Mouse (Mus musculus) monocyte, adult 5-6 weeks (primary cell): Measurements from ENCODE around the gene Gpr107. TPM values are rescaled to one million over a fixed set of nuclear protein-coding genes. Genes with fewer than 3 reads are reported as not detected.

Experiments
- ATAC-seq: fragments of 153-309, 156-312 bp; replicated peaks from 2 replicates; pipeline ENCODE4 v1.8.0; 2017; ENCODE audit warnings: mild to moderate bottlenecking; ENCODE audit not compliant: low TSS enrichment, insufficient number of reproducible peaks, severe bottlenecking, poor library complexity, low FRiP score
- total RNA-seq: library from RNA; stranded (forward); fragments of 200-1000, 200-491, 200-594 nt; gene quantifications from 3 replicates; pipeline ENCODE4 v1.2.3, GENCODE M21; 2017

Gpr107 gene
- total RNA-seq, 1 experiment from 2014 or later = 35.7 TPM

DNA sequence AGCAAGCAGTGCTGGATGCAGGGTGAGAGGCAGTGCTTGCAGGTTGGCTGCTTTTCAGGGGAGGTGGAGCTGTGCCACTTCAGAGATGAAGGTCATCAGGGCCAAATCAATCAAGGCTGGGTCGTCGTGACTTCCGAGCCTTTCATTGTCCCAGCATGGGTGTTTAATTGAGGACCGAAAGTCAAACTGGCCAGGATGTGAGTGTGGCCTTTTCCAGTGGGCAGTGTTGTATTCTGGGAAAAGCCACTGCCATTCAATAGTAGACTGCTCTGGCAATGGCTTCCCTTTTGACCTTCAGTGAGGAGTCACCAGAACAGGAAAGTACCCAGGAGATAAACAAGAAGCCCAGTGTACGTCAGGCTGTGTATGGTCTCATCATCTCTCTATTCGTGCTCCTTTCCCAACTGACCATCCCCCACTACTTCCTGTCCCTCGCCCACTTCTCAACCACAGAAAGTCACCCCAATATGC lies 28.0 kb downstream of the Gpr107 start:
- ATAC-seq = no peak

DNA sequence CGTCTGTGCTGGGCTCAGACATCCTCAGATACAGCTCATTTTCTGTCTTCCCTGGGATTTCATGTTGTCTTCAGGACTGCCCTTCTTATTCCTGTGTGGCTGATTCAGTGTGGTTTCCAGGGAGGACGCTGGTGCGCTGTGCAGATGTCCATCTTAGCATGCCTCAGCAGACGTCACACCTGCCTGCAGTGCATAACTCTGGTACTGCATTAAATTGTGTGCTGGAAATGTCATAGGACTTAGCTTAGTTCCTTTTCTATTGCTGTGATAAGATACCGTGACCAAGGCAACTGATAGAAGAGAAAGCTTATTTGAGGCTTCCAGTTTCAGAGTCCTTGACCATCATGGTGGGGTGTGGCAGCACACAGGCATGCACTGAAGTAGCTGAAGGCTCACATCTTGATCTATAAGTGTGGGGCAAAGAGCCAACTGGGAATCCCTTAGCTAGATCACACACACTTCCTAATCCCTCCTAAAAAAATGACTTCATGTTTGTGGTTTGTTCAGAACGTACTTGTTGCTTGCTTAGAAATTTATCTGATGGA lies 30.7 kb downstream of the Gpr107 start:
- no peak for ATAC-seq

DNA sequence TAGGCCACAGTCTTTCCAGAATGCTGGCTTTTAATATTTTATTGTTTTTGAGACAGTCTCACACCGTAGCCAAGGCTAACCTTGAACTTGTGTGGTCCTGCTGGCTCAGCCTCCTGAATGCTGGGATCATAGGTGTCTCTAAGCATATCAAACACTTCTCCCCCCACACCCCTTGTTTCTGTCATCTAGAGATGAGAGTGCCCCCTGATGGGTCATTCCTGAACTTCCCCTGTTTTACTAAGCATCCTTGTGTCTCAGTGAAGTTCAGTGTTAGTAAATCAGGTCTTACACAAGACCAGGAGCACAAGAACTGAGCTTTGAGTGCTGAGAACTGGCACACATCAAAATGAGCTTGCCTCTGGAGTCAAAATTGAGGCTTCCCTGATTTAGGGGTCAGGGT lies 31.7 kb downstream of the Gpr107 start:
- ATAC-seq = no peak

DNA sequence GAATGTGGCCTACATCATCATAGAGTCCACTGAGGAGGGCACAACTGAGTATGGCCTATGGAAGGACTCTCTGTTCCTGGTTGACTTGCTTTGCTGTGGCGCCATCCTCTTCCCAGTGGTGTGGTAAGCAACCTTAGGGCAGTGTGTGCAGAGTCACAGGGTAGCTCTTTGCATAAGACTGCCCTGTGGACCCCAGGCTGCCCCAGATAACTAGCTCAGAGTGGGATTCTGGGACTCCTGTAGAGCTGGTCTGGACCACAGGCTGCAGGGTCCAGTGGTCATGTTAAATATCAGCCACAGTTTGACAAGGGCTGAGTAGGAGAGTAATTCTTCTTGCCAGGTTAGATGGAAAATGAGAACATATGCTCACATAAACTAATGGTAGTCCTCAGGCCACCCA lies 36.6 kb downstream of the Gpr107 start:
- no peak for ATAC-seq

DNA sequence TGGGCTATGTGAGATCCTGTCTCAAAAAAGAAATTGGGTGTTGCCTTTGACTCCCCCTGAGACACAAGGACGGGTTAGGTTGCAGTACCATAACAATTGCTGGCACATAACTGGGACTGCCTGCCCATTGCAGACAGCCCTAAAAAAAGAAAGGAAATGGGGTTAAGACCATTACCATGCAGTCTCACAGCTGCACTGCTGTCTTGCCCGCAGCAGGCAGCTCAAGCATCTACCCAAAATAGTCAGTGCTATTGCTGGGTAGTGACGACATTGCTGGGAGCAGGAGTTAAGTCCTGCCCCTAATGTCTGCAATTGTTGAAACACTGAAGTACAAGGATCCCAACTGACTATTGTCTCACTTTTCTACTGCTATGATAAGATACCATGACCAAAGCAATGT lies 37.5 kb downstream of the Gpr107 start:
- ATAC-seq = no peak

DNA sequence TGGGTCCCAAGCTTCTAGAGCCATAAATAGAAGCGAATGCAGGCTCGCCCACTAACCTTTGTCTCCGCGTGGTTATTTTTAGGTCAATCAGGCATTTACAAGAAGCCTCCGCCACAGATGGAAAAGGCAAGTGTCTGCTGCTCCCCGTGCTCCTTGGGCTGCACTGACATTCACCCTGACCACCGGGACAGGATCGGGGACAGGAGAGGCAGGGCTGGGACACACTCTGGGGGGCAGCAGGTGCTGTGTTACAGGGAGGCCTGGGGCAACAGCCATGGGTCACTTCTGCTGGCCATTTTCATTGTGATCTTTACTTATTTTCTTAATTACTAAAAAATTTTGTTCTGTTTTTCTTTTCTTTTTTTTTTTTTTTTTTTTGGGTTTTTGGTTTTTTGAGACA lies 39.6 kb downstream of the Gpr107 start:
- ATAC-seq = no peak

DNA sequence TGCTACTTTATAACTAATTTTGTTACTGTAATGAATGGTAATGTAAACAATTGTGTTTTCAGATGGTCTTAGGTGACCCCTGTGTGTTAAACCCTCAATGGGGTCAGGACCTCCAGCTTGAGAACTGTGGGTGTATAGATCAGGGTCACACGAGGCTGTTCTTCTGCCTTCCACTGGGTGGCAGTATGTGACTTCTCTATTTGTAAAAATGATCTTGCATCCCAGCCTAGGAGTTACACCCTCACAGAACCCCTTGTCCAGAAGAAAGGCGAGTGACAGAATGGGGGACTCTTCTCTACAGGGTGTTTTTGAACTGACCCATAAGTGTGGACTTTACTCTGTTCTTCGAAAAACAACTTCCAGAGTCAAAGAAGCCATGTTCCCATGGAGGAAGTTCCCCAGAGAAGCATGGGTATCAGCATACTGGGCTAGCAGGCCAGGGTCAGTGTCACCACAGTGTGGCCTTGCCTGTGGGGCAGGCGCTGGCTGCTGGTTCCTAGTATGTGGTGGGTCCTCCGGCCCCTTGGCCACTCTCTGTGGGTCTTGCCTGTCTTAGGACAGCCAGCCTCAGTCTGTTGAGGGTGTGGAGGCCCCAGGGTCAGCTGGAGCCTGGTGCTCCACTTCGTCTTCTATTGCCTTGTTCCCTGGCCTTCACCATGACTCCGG lies 42.4 kb downstream of the Gpr107 start:
- peak; percentile 44; the same call in 1 of the 2 replicates for ATAC-seq

DNA sequence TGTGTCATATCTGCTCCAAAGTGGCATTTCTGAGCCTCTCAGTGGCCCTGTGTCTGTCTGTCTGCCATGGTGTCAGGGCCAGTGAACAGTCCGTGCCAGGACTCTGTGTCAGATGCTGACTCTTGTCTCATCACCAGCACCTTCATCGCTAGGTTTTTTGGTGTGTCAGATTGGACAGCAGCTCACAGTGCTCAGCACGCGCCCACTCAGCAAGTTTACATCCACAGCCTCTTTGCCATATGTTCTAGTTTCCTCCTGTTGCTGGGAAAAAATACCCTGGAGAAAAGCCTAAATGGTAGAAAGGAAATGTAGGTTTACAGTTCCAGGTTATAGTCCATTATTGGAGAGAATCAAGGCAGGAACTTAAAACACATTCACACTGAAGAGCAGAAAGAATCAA lies 46.5 kb downstream of the Gpr107 start:
- ATAC-seq = no peak

DNA sequence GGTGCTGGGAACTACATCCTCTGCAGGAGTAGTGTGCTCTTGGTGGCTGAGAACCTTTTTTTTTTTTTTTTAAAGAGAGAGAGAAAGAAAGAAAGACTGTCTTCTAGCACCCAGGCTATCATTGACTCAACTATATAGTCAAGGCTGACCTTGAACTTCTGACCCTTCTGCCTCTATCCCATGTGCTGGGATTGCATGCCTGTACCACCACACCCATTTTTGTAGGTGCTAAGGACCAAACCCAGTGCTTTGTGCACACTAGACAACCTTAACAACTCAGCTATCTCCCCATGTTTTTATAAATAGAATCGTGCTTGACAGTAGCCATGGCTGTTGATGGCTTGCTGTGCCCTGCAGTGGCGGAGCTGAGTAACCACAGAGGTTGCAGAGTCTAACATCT lies 47.9 kb downstream of the Gpr107 start:
- no peak for ATAC-seq

DNA sequence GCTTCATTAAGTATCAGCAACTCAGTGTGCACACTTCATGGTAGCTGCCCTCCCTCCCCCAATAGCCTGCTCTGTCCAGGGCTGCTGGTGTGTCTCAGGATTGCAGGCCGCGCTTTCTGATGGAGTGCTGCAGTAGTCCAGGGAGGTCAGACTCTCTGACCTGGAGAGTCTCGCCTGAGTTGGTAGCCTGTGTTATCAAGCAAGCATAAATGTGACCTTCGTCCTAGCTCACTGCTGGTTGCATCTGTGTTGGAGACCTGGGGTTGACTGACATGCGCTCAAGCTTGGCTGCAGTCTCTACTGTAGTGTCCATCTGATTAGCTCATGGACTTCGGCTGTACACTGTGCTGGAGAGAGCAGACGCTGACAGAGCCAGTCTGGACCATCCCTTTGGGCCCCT lies 49.7 kb downstream of the Gpr107 start:
- ATAC-seq = no peak

DNA sequence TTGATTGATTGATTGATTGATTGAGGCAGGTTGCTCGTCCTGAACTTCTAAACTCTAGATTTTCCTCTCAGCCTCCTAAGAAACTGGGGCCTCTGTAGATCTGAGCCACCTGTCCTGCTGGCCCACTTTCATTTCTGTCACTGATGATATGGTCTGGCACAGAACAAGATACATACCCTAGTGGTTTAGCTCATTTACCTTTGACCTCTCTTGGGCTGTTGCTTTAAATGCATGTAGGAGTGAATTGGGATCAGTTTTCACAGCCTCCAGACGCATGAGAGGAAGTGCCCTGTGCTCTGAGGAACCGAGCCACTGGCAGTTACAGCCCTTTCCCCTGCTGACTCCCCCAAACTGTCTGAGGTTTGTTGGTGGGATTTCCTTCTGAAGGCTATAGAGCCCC lies 50.2 kb downstream of the Gpr107 start:
- ATAC-seq = no peak

DNA sequence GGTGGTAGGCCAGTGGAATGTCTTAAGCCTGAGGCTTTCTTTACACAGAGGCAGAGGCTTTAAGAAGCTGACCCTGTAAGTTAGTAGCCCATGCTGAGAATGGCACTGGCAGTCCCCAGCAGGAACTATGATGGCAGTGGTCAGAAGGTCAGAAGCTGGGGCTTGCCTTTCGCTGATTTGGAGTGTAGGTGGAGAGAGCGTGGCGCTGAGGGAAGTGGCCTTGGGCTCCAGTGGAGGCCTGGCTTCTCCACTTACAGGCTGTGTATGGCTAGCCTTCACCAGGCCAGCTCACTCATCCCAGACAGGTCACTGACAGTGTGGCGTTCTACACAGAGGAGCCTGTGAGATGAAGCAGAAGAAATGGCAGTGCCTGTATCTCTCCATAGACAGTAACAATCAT lies 50.8 kb downstream of the Gpr107 start:
- ATAC-seq = no peak

DNA sequence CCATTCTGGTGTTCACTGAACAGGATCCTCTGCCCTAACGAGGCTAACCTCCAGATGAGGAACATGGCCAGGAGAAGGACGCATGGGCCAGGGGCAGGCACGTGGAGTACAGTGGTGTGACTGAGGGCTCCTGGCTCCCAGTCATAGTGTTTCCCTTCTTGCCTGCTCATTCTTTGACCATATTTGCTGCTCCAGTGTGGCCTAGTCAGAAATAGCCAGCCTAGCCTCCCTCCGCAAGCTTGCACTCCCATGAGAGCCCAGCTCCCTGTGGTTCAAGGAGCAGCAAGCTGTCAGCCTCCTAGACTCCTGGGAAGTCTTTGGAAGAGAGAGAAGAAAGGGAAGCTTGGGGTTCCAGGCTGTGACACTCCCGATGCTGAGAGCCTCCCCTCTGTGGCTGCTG lies 52.6 kb downstream of the Gpr107 start:
- ATAC-seq = no peak

DNA sequence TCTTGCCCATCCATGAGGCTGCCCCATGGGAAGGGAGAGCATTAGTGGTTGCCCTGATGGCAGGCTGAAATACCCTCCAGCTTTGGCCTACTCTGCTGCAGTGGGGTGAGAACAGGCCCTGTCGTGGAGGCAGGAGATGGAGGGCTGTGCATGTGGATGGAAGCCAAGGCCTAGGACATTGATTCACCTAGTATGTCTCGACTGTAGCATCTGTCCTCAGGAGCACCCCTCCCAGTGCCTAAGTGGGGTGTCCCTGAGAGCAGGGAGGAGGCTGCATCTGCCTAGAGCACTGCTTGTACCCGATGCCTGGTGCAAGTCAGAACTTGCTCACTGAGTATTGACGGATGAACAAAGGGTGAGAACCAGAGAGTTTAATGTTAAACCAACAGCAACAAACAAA lies 54.1 kb downstream of the Gpr107 start:
- no peak for ATAC-seq

DNA sequence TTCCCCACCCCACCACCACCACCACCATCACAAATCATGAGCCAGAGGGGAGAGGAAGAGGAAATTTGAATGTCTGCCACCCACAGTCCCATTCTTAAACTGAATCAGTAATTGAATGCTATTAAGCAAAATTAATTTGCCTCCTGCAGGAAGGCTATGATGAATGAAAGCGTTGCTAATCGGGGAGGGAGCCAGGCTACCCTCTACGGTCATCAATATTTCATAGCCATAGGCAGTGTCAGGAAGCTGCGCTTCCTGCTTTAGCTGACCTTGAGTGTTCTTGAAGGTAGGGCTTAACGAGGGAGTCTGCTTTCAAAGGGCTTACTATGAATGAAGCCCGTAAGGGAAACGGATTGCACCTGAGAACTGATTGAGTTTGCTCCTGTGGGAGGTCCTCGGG lies 54.8 kb downstream of the Gpr107 start:
- no peak for ATAC-seq

DNA sequence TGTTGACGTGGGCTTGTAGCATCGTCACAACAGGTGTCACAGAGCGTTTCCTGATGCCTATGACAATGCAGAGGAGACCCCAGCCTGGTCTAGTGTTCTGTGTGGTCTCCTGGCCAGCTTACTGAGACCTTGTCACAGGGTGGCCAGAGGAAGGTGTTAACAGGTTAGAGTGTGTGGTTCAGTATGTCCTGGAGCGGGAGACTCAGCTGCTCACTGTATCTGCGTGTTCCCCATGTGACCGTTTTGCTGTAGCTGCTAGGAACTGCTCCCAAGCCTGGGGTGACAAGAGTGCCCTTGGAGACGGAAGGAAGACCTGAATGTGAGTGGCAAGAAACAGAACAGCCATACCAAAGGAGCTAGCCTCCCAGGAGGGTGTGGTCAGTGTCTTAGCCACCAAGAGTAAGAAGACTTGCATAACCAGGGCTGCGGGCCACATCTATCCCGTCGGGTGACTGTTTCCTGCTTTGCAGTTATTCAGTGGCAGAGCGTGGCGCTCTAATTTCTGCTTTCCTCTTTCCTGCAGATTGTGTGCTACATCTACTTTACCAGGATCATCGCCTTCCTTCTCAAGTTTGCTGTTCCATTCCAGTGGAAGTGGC lies 56.5 kb downstream of the Gpr107 start:
- ATAC-seq = no peak

DNA sequence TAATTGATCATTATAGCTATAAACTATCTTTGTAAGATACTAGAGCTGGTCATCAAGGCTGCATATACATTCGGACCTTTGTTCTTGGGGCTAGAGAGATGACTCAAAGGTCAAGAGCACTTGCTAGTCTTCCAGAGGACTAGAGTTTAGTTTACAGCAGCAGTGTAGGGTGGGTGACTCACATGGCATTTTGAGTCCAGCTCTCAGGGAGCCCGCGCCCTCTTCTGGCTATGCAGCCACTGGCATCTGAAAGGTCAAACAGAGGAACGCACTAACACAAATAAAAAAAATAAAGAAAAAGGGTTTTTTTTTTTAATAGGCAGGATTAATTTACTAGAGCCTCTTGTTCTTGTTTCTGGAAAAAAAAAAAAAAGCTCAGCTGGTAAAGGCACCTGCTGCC lies 57.4 kb downstream of the Gpr107 start:
- ATAC-seq = no peak

DNA sequence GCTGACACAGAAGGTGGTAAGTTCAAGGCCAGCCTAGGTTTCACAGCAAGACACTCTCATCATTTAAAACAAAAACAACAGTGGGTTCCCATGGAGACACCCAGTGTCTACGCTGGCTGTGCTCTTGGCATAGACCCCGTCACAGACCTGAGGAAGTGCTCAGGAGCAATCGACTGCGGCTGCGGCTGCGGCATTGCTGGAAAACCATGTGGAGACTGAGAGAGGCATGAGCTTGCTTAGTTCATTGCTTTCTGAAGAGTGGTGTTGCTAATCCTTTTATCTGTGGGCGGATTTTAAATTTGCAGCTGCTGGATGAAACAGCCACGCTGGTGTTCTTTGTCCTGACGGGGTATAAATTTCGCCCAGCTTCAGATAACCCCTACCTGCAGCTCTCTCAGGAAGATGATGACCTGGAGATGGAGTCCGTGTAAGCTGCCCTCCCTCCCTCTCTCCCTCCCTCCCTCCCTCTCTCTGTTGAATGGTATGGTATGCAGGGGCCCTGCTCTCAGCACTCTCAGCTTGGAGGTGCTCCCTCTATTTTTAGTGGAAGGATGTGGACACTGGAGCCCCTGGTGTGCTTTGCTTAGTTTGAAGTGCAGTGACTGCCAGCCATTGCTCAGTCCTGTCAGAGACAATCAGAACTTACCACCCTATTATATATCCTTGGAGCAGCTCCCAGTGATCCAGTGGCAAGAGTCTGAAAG lies 58.2 kb downstream of the Gpr107 start:
- no peak for ATAC-seq

DNA sequence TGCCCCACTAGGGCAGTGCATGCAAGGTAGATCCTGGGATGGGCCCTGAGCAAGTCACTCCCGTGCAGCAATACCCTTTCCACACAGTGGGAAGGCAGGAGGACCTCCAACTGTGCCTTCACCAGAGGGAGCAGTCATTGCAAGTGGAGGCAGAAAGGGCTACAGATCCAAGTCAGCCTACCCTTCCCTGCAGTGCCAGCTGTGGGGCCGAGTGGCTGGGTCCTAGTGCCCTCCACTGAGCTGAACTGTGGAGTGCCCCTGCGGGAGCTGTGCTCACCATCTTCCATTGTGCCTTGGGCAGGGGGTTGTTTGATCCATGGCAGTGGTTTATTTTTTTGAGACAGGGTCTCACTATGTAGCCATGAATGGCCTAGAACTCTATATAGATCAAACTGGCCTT lies 59.1 kb downstream of the Gpr107 start:
- no peak for ATAC-seq

DNA sequence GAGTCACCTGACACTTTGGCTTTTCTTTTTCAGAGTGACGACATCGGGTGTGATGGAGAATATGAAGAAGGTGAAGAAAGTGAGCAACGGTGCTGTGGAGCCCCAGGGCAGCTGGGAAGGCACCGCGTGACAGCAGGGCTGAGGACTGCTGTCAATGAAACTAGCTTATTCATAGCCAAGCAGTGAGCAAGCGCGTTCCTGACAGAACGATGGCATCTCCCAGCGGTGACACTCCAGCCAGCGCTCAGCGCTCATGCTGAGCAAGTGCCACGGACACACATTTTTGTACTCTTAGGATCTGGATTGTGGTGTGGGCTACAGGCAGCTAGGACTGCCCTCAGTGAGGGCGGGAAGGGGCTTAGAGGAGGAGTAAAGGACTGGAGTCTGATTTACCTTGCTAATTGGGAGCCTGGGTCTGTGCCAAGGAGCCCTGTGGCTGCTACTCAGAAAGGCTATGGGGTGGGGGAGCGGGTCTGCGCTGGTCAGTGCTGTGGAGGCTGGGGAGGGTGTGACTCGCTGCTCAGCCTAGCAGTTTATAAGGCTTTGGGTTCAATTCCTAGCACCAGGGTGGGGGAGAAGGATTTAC lies 62.2 kb downstream of the Gpr107 start:
- ATAC-seq = no peak
